Mouse (Mus musculus) activated CD4-positive, CD25-positive, alpha-beta regulatory T cell, adult 9 weeks (primary cell): Measurements from ENCODE around the gene Pdlim7. TPM values are rescaled to one million over a fixed set of nuclear protein-coding genes. Genes with fewer than 3 reads are reported as not detected.

Experiments
- polyA plus RNA-seq: library from polyadenylated mRNA; unstranded; fragments of 100-300 nt; shearing (Covaris generic); gene quantifications from one replicate; pipeline ENCODE4 v1.2.1, GENCODE M21; 2017

Gene Pdlim7
- polyA plus RNA-seq = 13.1 TPM

GRCm38 (mm10) chr13:55513111-55513748 lies at the start of gene Pdlim7:
Gene Pdlim7, minus strand, starts transcription at chr13:55513676.

GRCm38 (mm10) chr13:55536194-55537175 lies 23.0 kb upstream of the Pdlim7 start, which contains the start of gene Ddx41:
Gene Ddx41, minus strand, starts transcription at chr13:55536658.

DNA sequence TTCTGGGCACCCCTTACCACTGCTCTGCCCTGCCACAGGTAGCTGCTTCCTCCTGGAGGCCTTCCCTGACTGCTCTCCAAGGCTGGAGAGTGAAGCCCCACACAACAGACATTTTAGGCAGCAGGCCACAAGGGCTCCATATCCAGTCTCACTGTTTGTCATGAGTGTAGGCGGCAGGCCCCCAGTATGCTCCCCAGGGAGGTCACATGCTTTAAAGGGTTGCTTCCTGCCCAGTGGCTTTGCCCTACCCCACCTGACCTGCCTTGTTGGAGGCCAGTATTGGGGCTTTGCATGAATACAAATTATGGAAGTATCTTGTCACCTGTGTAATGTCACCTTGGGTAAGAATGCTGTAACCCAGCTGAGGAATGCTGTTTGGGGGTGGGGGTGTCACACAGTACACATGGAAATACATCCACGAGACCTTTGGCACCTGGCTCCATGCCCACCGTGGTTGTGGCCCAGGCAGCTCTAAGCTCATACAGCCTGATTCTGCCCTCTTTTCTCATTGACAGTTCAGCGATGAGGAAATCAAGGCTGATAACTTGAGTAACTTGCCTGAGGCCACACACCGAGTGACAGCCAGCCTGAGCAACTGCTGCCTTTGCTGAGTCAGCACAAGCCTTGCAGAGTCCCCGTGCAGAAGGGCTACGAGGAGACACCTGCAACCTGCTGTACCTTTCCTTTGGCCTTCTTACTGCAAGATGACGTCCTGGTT lies 15.9 kb upstream of the Pdlim7 start, which contains the start of gene Dok3:
Gene Dok3 (minus strand): TSS at position 99 of the 718 bp plus-strand sequence.

DNA sequence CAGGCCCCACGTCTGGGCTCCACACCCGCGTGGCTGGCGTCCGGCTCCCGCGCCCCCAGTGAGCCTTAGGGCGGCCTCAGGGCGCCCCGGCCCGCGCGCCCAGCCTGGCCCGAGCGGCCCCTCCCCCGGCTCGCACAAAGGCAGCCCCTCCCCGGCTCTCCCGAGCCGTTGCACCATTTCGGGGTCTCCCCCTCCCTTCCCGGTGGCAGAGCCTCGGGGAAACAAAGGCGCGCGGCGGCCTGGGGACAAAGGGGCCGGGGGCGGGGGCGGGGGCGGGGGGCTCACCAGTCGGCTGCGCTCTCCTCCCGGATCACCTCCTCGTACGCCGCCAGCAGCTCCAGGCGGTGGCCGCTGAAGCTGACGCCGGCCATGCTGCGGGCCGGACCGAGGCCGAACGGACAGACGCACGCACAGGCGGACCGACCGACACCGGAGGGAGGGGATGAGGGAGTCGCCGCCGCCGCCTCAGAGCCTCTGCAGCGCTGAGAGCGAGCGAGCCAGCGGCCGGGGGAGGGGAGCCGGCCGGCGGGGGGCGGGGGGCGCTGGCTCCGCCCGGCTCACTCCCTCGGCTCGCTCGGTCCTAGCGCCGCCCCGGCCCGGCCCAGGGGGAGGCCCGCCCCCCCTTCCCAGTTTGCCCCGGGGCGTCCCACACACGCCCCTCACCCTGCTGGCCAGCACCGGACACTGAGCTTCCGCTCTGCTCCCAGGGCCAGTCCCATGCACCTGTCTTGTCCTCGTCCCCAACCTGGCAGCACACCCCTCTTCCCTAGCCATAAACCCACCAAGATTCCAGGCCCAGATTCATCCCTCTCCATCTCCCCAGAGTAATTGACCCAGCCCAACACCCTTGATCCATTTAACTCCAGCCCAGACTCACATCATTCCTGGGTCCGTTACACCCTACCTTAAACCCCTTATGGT lies 25.6 kb downstream of the Pdlim7 start, which contains the start of gene Dbn1:
Gene Dbn1 (minus strand): TSS at position 534 of the 921 bp plus-strand sequence.

DNA sequence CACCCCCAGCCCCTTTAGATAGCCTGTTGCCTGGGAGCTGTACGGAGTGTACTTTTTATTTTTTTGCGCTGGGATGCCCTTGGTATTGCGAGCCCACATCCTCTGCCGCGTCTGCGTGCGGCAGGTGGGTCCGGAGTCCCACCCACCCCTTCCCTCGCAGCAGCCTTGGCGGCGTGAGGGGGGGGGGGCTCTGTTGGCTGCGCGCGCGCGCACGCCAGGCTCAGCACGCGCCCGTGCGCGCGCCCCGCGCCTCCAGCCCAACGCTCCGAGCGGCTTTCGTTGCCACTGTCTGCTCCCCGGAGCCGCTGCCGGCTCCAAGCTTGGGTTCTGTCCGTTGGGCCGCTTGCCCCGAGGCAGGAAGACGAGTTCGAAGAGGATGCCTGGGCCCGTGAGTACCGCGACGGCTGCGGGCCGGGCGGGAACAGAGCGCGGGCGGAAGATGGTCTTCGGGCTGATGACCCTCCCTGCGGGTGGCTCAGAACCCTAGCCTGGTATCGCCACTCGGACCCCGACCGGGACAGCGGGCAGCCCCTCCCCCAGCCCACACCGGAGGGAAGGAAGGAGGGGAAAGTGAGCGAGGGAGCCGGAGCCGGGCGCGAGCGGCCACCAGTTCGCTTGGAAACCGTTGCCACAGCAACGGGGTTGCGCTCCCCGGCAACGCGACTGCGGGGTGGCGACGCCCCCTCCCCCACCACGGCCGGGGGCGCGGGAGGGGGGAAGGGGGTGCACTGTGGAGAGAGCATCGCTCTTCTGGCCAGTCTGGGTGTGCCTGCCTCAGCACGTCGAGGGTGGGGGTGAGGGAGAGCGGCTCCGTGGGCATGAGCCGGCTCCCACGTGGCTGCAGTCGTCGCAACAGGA lies 49.2 kb downstream of the Pdlim7 start, which contains the start of gene Prr7:
Gene Prr7 (plus strand): TSS at position 241 of the 858 bp plus-strand sequence.

Other genes starting within 250 kb of the Pdlim7 start
- gene Prelid1, start 193.2 kb downstream of the Pdlim7 start, polyA plus RNA-seq = 449 TPM
- 17.2 TPM for gene Rab24, start 191.7 kb downstream of the Pdlim7 start, polyA plus RNA-seq
- gene Mxd3, start 183.9 kb downstream of the Pdlim7 start, polyA plus RNA-seq = 5.0 TPM
- gene Lman2, start 150.9 kb downstream of the Pdlim7 start, polyA plus RNA-seq = 166 TPM
- 174 TPM for gene Rgs14, start 143.9 kb downstream of the Pdlim7 start, polyA plus RNA-seq
- not detected for gene Slc34a1, start 115.5 kb downstream of the Pdlim7 start, polyA plus RNA-seq
- not detected for gene Pfn3, start 98.4 kb downstream of the Pdlim7 start, polyA plus RNA-seq
- not detected for gene F12, start 86.9 kb downstream of the Pdlim7 start, polyA plus RNA-seq
- gene Grk6, start 68.6 kb downstream of the Pdlim7 start, polyA plus RNA-seq = 17.4 TPM
- gene Prr7, start 49.4 kb downstream of the Pdlim7 start, polyA plus RNA-seq = not detected
- not detected for gene Dbn1, start 25.6 kb downstream of the Pdlim7 start, polyA plus RNA-seq
- 2.8 TPM for gene Dok3, start 15.6 kb upstream of the Pdlim7 start, polyA plus RNA-seq
- gene Ddx41, start 23.0 kb upstream of the Pdlim7 start, polyA plus RNA-seq = 88.4 TPM
- 25.6 TPM for gene Fam193b, start 57.4 kb upstream of the Pdlim7 start, polyA plus RNA-seq
- gene Tmed9, start 60.1 kb upstream of the Pdlim7 start, polyA plus RNA-seq = 294 TPM
- 46.0 TPM for gene B4galt7, start 86.2 kb upstream of the Pdlim7 start, polyA plus RNA-seq
- 41.7 TPM for gene Caml, start 109.3 kb upstream of the Pdlim7 start, polyA plus RNA-seq
- 79.8 TPM for gene Ddx46, start 121.4 kb upstream of the Pdlim7 start, polyA plus RNA-seq
- gene B230219D22Rik, start 179.4 kb upstream of the Pdlim7 start, polyA plus RNA-seq = 8.8 TPM
- 65.4 TPM for gene Txndc15, start 201.0 kb upstream of the Pdlim7 start, polyA plus RNA-seq
- gene Pcbd2, start 213.7 kb upstream of the Pdlim7 start, polyA plus RNA-seq = 11.8 TPM